Mouse (Mus musculus): ENCODE results near the gene Ttc34. TPM values are rescaled to one million over a fixed set of nuclear protein-coding genes. Genes with fewer than 3 reads are reported as not detected.
A peak's percentile ranks its signal among the peaks of the same experiment; 100 is the strongest.

Gene Ttc34
- total RNA-seq, 1 experiment from 2014 or later: not detected

DNA sequence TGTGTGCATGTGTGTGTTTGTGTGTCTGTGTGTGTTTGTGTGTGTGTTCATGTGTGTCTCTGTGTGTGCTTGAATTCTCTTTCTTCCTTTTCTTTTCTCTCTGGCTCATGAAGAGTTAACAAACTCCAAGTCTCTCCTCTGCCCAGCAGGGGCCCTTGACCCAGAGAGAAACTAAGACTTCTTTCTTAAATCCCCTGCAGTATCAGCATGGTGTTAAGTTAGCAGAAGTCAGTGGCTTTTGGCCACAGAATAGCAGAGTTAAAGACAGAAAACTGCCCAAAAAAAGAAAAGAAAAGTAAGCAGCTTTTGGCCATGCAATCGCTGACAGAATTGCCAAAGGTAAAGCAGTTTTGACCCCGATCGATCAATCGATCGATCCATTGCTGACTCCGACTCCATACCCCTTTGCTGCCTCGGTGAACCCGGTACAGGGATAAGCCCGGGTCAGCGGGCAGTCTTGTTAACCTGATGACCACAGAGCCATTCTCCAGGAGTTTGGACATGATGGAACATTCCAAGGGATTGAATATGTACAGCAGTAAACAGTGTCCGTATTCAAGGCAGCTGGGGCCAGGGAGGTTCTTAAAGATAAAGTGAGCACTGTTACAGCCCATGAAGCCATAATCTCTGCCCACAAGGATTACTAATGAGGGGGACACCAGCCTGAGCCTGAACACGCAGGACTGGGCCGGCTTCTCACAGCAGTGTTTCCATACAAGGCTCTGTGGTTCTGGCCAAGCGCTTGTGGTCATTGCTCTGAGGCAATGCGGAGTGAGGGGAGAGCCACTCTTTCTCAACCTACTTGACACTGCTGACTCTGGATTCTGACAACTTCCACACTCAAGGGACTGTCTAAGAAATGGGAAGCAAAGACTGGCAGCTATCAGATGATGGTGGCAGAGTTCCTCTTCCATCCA lies 73.6 kb downstream of the Ttc34 start:
- peak; percentile 55 to 76; a peak in 3 of 4 replicates for ATAC-seq (replicated peaks in 1 of 2; ENCODE audit: insufficient read depth in 1 of 2, low FRiP score in 2 of 2, low TSS enrichment in 1 of 2, low read depth in 1 of 2, poor library complexity in 2 of 2, severe bottlenecking in 2 of 2)

DNA sequence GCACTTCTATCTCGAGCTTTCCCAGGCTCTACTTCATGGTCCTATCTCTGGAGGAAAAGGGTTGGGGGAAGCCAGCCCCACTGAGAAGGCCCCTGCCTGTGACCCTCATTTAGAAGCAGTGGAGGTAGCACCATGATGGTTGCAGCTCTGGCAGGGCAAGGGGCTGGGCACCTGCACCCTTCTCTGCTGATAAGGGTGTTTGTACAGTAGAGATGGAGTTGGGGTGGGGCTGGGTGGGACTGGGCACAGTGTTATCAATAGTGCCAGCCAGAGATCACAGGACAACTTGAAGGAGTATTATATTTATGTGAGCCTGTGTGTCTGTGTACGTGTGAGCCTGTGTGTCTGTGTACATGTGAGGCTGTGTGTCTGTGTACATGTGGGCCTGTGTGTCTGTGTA lies 74.4 kb downstream of the Ttc34 start:
- no peak; a peak in 1 of 4 replicates for ATAC-seq (replicated peaks in 1 of 2; ENCODE audit: insufficient read depth in 1 of 2, low FRiP score in 2 of 2, low TSS enrichment in 1 of 2, low read depth in 1 of 2, poor library complexity in 2 of 2, severe bottlenecking in 2 of 2)

DNA sequence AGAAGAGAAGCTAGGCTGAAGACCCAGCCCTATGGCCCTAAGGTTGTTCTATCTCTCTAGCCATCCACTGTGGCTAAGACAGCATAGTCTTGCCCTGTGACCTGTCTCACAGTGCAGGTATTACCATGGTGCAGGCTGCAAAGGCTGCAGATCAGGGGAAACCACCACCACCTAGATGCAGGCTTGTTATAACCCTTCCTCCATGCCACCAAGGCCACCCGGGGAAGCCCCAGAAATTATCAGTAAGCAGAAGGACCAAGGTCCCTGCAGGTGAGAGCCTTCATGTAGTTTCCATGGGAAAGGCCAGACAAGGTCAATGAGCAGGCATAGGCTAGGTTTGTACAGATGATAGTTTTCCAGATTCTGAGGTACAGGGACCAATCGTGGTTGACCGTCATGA lies 76.6 kb downstream of the Ttc34 start:
- no peak for ATAC-seq (replicated peaks in 1 of 2; ENCODE audit: insufficient read depth in 1 of 2, low FRiP score in 2 of 2, low TSS enrichment in 1 of 2, low read depth in 1 of 2, poor library complexity in 2 of 2, severe bottlenecking in 2 of 2)

DNA sequence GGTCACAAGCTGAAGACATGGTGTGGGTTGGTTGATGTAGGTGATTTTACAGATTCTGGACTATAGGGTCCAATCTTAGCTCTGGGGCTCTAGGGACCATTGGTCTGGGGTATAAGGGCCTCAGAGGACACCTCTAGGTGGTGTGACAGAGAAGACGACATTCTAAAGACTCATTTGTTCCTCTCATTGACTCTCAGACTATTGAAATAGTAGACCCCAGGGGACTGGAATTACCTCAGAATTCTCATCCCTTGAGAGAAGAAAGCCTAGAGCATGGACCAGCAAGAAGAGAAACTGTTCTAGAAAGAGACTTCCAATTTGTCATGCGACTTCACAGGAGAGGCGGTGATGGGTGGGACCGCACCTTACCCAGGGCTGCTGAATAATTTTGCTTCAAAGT lies 77.0 kb downstream of the Ttc34 start:
- ATAC-seq (replicated peaks in 1 of 2; ENCODE audit: insufficient read depth in 1 of 2, low FRiP score in 2 of 2, low TSS enrichment in 1 of 2, low read depth in 1 of 2, poor library complexity in 2 of 2, severe bottlenecking in 2 of 2): no peak

DNA sequence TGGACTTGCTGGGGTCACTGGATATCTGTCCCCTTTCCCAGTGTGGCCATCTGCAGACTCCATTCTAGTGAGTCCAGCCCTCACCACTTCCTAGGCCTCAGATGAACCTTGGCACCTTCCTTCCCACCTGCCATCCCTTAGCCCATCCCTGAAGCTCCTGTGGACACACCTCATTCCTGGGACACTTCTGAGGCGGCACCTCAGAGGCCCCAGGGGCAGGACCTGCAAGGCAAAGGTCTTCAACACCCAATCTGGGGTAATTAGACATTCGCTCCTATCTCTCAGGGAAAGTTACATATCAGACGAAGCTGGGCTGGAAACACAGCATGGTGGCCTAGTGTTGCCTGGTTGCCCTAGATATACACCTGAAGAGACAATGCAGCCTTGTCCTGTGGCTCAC lies 77.4 kb downstream of the Ttc34 start:
- ATAC-seq (replicated peaks in 1 of 2; ENCODE audit: insufficient read depth in 1 of 2, low FRiP score in 2 of 2, low TSS enrichment in 1 of 2, low read depth in 1 of 2, poor library complexity in 2 of 2, severe bottlenecking in 2 of 2): no peak

DNA sequence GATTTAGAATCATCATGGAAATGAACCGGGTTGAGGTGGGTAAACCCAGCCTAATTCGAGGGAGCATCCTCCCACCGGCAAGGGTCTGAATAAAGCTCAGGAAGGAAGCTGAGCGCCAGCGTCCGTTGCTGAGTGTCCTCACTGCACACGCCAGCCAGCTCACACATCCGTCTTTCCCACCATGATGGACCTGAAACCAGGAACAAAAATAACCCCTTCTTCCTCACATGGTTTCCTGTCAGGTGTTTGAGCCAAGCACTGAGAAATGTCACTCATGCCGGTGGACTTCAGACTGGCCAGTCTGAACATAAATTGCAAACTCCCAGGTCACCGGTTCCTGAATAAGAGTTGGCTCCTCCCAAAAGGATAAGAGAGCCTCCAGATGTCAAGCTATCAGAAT lies 78.0 kb downstream of the Ttc34 start:
- ATAC-seq (replicated peaks in 1 of 2; ENCODE audit: insufficient read depth in 1 of 2, low FRiP score in 2 of 2, low TSS enrichment in 1 of 2, low read depth in 1 of 2, poor library complexity in 2 of 2, severe bottlenecking in 2 of 2): peak in 1 of 2 experiments; percentile 16; a peak in 1 of 4 replicates

DNA sequence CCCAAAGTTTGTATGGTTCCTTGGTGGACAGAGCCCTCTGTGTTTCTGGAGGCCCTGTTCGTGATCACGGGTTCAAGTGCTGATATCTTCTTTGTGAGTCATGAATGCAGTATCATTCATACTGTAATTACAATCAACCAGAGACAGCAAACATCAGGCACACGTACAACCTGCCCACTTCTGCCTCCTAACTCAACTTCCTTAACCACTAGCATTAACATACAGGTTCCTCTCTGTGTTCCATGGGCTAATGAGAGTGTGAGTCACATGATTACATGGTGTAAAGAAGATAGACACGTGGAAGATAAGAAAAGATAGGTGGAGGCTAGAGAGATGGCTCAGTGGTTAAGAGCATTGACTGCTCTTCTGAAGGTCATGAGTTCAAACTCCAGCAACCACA lies 79.4 kb downstream of the Ttc34 start:
- ATAC-seq (replicated peaks in 1 of 2; ENCODE audit: insufficient read depth in 1 of 2, low FRiP score in 2 of 2, low TSS enrichment in 1 of 2, low read depth in 1 of 2, poor library complexity in 2 of 2, severe bottlenecking in 2 of 2): no peak

Other genes starting within 250 kb of the Ttc34 start
- gene Prdm16, start 200.6 kb upstream of the Ttc34 start, total RNA-seq (2017): 13.3 and 18.2 TPM in 2 replicates
- gene Actrt2, start 169.6 kb upstream of the Ttc34 start, total RNA-seq (2017): not detected in 2 replicates
- not detected in 2 replicates for gene Mmel1, start 32.1 kb downstream of the Ttc34 start, total RNA-seq (2017)
- 0.94 and 2.0 TPM in 2 replicates for gene Fam213b, start 61.7 kb downstream of the Ttc34 start, total RNA-seq (2017)
- 29.9 and 48.0 TPM in 2 replicates for gene Tnfrsf14, start 91.1 kb downstream of the Ttc34 start, total RNA-seq (2017)
- gene Hes5, start 123.5 kb downstream of the Ttc34 start, total RNA-seq (2017): 1.4 TPM in 1 of 2 replicates, not detected in the other
- 26.7 and 41.8 TPM in 2 replicates for gene Pank4, start 126.7 kb downstream of the Ttc34 start, total RNA-seq (2017)
- gene Plch2, start 219.3 kb downstream of the Ttc34 start, total RNA-seq (2017): 0.19 TPM in 1 of 2 replicates, not detected in the other
- gene Pex10, start 229.6 kb downstream of the Ttc34 start, total RNA-seq (2017): 12.9 and 14.6 TPM in 2 replicates
- gene Rer1, start 248.9 kb downstream of the Ttc34 start, total RNA-seq (2017): 113 and 117 TPM in 2 replicates
- gene Morn1, start 249.1 kb downstream of the Ttc34 start, total RNA-seq (2017): 4.6 and 8.6 TPM in 2 replicates

Data from hematopoietic stem cell, adult 5-6 weeks (primary cell).